Mouse (Mus musculus) T-helper 2 cell (primary cell): ENCODE results near the gene Smarce1.

ENCODE experiments used
- in situ Hi-C: fragments of 300-600 bp; cut with MboI, MseI; formaldehyde crosslinking; loops from one replicate; pipeline ENCODE4 v1.15.1; 2025; ENCODE audit warnings: high pct_unique_total_duplicates

The Smarce1 gene

DNA sequence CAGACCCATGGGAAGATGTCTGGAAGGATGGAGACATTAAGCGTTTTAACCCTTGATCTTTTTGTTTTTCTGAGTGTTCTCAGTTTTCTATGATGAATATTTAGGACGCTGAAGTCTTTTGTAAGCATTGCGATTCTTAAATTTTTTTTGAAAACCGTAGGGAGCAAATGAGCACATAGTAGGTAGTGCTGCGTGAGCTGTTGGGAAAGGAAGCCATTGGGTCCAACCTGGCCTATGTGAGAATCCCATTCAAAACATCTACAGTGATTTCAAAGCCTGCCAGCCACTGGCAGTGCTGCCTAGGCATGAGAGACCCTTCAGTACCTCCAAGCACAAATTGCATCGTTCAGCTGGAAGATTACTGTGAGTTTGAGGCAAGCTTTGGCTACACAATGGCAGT lies 60.8 kb downstream of the Smarce1 start:
- in situ Hi-C loops = no loop called here

DNA sequence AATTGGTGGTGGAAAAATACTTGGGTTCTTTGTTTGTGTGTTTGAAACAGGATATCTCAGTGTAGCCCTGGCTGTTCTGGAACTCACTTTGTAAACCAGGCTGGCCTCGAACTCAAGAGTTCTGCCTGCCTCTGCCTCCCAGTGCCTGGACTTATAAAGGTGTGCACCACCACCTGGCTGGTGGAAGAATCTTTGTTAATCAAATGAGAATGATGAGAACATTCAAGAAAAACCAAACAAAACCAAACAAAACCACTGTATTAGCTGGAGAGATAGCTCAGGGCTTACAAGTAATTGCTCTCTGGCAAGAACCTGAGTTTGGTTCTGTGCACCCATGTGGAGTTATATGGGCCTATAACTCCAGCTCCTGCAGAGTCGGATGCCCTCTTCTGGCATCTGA lies 61.4 kb downstream of the Smarce1 start:
- in situ Hi-C loops = loop anchor here (5.0 kb wide), 1 partner anchor 33 kb away; no protein-coding TSS in a partner anchor

DNA sequence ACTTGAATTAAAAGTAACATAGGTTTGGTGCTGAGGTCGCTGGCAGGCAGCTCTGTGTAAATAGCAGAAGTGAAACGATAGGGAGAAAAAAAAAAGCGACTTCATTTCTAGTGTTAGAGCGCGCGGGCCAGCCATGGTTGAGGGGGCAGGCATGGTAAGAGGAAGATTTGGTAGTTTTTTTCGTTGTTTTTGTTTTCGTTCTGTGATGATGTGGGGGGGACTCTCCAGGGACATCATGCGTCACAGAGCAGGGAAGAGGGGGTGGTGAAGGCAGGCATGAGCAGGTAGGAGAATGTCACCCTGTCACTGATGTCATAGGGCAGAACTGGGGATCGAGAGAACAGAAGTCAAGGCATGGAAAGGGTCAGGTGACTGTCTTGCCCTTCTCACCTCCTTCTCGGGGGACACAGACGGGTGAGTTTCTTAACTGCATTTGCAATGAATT lies 62.8 kb downstream of the Smarce1 start:
- in situ Hi-C loops = loop anchor here (5.0 kb wide), 1 partner anchor 34 kb away; no protein-coding TSS in a partner anchor

DNA sequence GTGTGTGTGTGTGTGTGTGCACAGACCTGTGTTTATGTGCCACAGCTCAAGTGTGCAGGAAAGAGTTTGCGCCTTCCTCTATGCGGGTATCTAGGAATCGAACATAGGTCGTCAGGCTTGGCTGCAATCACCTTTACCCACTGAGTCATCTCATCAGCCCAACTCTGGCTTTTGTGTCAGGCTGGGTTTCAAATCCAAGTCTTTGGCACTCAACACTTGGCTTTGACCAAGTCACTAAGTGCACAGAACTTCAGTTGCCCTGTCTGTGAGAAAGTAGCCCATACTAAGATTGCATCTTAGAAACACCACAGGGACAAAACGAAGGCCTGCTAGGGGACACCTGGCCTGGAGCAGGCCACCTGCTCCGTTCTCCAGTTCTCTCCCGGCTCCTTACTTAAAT lies 63.2 kb downstream of the Smarce1 start:
- in situ Hi-C loops = loop anchor here (5.0 kb wide), 1 partner anchor 35 kb away; no protein-coding TSS in a partner anchor

DNA sequence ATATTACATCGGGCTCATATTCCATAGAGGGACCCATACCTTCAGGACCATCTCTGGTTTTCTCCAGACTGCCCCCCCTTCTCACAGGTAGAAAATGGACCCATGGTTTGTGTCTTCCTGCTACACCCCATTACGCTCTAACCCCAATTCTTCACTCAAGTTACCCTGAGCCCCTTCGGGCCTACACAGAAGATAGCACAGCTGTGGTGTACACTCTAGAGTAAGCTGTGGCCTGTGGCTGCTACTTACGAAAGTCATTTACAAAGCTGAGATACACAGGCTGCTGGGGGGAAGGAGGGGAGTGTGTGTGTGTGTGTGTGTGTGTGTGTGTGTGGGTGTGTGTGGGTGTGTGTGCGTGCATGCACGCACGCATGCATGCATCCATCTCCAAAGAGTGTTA lies 64.6 kb downstream of the Smarce1 start:
- in situ Hi-C loops = loop anchor here (5.0 kb wide), 1 partner anchor 36 kb away; no protein-coding TSS in a partner anchor

DNA sequence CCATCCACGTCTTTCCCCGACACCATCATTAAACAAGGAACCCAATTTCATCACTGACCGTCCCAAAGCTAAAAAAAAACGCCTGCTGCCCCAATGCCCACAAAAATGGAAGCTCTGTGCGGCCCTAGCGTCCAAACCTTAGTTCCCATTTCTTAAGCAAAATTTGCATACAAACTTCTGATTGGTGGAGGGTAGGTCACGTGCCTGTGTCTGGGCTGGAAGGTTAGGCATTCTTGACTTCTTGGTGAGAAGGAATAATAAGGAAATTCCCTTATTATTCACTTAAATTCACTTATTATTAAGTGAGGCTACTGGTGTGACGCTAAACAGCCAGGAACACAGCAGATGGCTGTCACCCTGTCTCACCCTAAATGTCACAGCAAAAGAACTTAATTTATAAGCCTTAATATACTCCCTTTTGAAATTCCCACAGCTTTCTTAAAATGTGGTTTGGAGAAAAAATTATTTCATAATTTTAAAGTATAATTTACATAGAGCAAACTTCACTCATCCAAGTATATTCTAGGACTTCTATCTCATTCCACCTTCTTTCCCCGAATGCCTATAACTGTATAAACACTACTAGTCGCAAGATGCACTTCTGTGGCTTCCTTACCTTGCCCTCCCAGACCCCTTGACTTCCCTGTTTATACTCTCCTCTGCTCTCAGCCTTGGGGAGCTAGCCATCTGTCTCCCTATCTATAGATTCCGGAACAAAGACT lies 65.6 kb downstream of the Smarce1 start:
- in situ Hi-C loops = loop anchor here (5.0 kb wide), 1 partner anchor 37 kb away; no protein-coding TSS in a partner anchor

DNA sequence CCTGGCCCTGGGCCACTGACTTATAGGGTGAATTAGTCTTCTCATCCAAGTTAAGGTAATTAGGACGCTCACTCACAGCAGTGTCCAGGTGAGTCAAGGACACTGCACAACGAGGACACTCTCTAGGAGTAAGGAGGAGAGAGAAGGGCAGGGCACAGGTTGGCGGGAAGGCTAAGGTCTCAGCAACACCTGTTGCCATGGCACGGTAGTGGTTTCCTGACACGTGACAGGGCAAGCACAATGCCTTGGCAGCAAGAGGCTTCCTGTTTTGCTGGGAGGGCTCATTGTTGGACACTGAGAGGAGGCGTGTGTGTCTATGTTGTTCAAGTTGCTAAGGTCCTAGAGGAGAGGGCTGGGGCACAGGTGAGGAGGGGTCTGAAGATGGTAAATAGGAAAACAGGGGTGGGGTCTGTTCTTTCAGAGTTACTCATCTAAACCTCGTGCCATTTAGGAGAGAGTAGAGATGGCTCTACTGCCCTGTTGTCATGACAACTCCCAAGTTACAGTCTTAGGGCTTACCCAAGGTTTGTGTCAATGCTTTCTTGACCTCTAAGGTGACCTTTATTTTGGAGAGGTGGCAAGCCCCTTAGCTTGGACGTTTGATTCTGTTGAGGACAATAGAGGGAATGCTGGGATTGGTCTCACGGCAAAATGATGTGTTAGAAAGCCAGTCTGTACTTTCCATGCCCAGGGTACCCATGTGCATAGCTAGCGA lies 67.7 kb downstream of the Smarce1 start:
- in situ Hi-C loops = no loop called here

DNA sequence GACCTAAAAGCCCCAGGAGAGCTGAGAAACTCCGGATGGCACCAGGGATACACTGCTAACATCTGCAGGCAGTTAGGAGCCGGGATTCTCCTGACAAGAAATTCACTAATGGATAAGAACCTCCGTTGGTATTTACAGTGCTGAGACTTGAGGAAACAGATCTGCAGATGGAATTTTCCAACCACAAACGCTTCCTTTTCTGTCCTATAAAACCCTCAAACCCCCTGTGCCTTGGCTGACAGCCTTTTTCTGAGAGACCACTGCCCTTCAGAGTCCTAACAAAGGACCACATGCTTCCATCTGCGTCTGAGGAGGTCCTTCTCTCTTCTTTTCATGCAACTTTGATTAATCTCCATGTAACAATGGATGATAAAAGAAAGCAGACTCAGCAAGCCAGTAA lies 69.2 kb downstream of the Smarce1 start:
- in situ Hi-C loops = no loop called here

DNA sequence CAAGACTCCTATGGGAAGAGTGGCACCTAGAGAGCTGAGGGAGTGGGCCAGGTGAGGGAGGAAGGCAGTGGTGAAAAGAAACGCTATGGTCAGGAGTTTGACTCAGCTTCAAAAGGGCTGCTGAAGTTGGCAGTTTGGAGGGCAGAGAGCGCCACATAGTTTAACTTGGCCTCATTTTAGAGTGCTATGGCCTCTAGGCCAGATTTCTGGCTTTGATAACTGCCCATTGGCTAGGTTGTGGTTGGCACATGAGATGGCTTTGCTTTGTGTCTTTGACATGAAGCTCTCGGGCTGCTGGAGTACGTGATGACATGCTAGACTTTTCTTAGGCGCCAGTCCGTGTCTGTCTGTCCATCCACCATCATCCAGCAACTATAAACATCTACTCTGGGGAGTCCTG lies 70.6 kb downstream of the Smarce1 start:
- in situ Hi-C loops = no loop called here
